Mouse (Mus musculus): Measurements from ENCODE around the gene S100a1.

- no peak for TF ChIP-seq CTCF (IDR thresholded peaks at IDR 0.05; ENCODE audit: extremely low read depth, insufficient read depth, low read length)
- TF ChIP-seq POLR2A (IDR thresholded peaks at IDR 0.05; ENCODE audit: extremely low read depth, insufficient read depth, low read length) = no peak
These were observed 25.6 kb downstream of the S100a1 start for GRCm38 (mm10) chr3:90488576-90488975.

All from cortical plate, adult 2 months (tissue).